Mouse (Mus musculus): ENCODE measurements around the gene Spred1. TPM values are rescaled to one million over a fixed set of nuclear protein-coding genes. Genes with fewer than 3 reads are reported as not detected.
A peak's percentile ranks its signal among the peaks of the same experiment; 100 is the strongest.

Gene Spred1
- 100 to 1,000 TPM in 3 of 4 experiments, 10 to 100 TPM in 1; 81.3 to 142 (median 124) TPM for total RNA-seq (2022)

GRCm38 (mm10) chr2:117121212-117121983 lies at the start of gene Spred1:
TSS of gene Spred1 (plus strand) at chr2:117121374.
- DNase-seq, result no peak

GRCm38 (mm10) chr2:117071596-117071995 lies 49.6 kb upstream of the Spred1 start:
- DNase-seq, result no peak

GRCm38 (mm10) chr2:117078711-117079110 lies 42.5 kb upstream of the Spred1 start:
- DNase-seq, result no peak

- peak; percentile 40 for DNase-seq
Measured at GRCm38 (mm10) chr2:117079621-117080020, 41.6 kb upstream of the Spred1 start.

- no peak for DNase-seq
Measured at GRCm38 (mm10) chr2:117086002-117086765, 35.0 kb upstream of the Spred1 start.

GRCm38 (mm10) chr2:117086766-117087457 lies 34.3 kb upstream of the Spred1 start:
- DNase-seq, result no peak

GRCm38 (mm10) chr2:117087458-117087820 lies 33.7 kb upstream of the Spred1 start:
- DNase-seq, result no peak

- DNase-seq, result no peak
Measured at GRCm38 (mm10) chr2:117089482-117089881, 31.7 kb upstream of the Spred1 start.

GRCm38 (mm10) chr2:117090061-117090460 lies 31.1 kb upstream of the Spred1 start:
- DNase-seq, result no peak

- no peak for DNase-seq
Measured at GRCm38 (mm10) chr2:117092946-117093401, 28.2 kb upstream of the Spred1 start.

GRCm38 (mm10) chr2:117095491-117095890 lies 25.7 kb upstream of the Spred1 start:
- peak; percentile 76 for DNase-seq

GRCm38 (mm10) chr2:117097305-117097704 lies 23.9 kb upstream of the Spred1 start:
- DNase-seq, result no peak

GRCm38 (mm10) chr2:117099316-117099715 lies 21.9 kb upstream of the Spred1 start:
- no peak for DNase-seq

GRCm38 (mm10) chr2:117103461-117103860 lies 17.7 kb upstream of the Spred1 start:
- DNase-seq, result no peak

- DNase-seq, result no peak
Measured at GRCm38 (mm10) chr2:117105407-117105806, 15.8 kb upstream of the Spred1 start.

GRCm38 (mm10) chr2:117108059-117108458 lies 13.1 kb upstream of the Spred1 start:
- DNase-seq, result no peak

- DNase-seq, result no peak
Measured at GRCm38 (mm10) chr2:117109296-117109695, 11.9 kb upstream of the Spred1 start.

- no peak for DNase-seq
Measured at GRCm38 (mm10) chr2:117110355-117110866, 10.8 kb upstream of the Spred1 start.

GRCm38 (mm10) chr2:117113262-117113661 lies 7.9 kb upstream of the Spred1 start:
- DNase-seq, result no peak

- DNase-seq, result no peak
Measured at GRCm38 (mm10) chr2:117113762-117114161, 7.4 kb upstream of the Spred1 start.

GRCm38 (mm10) chr2:117118516-117118915 lies 2.7 kb upstream of the Spred1 start:
- no peak for DNase-seq

All from adrenal gland, adult 8-10 months (tissue).